Mouse (Mus musculus): ENCODE measurements around the gene Lsm4. TPM values are rescaled to one million over a fixed set of nuclear protein-coding genes. Genes with fewer than 3 reads are reported as not detected.

The Lsm4 gene
- total and polyA plus RNA-seq, 3 experiments, result 143 to 240 (median 168) TPM

DNA sequence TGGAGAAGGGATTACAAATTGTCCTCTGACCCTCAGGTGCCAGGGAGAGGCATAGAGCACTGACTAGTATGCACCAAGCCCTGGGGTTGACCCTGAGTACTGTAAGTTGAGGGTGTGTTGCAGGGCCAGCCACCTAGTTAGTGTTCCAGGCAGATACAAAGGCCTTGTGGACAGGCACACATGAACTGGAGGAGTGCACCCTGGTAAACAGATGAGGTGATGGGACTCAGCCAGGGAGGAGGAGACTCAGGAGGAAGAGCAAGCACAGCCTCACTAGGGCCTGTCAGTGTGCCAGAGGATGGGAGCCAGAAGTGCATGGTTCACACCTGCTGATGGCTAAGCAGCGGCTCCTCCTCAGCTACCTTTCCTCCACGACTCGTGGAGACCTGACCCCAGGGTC, 7.0 kb downstream of the Lsm4 start:
- in situ Hi-C loops (cut with MboI; ENCODE audit: low pct_ligation_motif_present, low pct_unique_long_range_greater_than_20kb, low sequenced_read_pairs) (no loop called here), dilution Hi-C loops (cut with MboI; ENCODE audit: extremely low pct_ligation_motif_present, extremely low pct_unique_long_range_greater_than_20kb, low sequenced_read_pairs) (no loop called here)
- Histone ChIP-seq H3K9ac (ENCODE audit: insufficient read depth, low read depth) (no peak overlapping the region), H3K4me3 (replicated peaks in 1 of 3; ENCODE audit: low read depth in 2 of 3, low read length in 2 of 3, poor library complexity in 1 of 3) (no peak overlapping the region), H3K4me2 (ENCODE audit: insufficient read depth, low read depth, poor library complexity, severe bottlenecking) (no peak overlapping the region), H3K27ac (ENCODE audit: insufficient read depth, low read depth) (no peak overlapping the region), H3K79me2 (replicated peaks; ENCODE audit: control insufficient read depth, extremely low read depth, insufficient read depth, poor library complexity, severe bottlenecking) (peaks cover 4% of the 10 kb centered on the region; the same call in 1 of the 2 replicates), H3K9me3 (replicated peaks; ENCODE audit: low read length) (no peaks in the 10 kb centered on the region), H3K36me3 (replicated peaks in 1 of 2; ENCODE audit: control insufficient read depth in 1 of 2, insufficient read depth in 1 of 2, low read length in 1 of 2) (peaks cover 42 to 44% of the 10 kb centered on the region in 2 experiments), H3K27me3 (replicated peaks) (no peaks in the 10 kb centered on the region), H3K4me1 (ENCODE audit: control insufficient read depth in 1 of 2, insufficient read depth in 2 of 2) (peaks cover 22 to 87% of the 10 kb centered on the region in 2 experiments)
- no peak for DNase-seq (ENCODE audit: extremely low read depth)
- TF ChIP-seq ZKSCAN1 (IDR thresholded peaks at IDR 0.05; ENCODE audit: borderline replicate concordance, low read depth, low read length) (no peak), MAX (IDR thresholded peaks at IDR 0.05; ENCODE audit: low read length) (no peak), ETS1 (conservative IDR thresholded peaks at IDR 0.05; ENCODE audit: low read depth, low read length) (no peak), POLR2A (IDR thresholded peaks at IDR 0.05; ENCODE audit: low read depth, low read length) (no peak), BHLHE40 (IDR thresholded peaks at IDR 0.05; ENCODE audit: low read depth, low read length) (no peak), KAT2A (IDR thresholded peaks at IDR 0.05; ENCODE audit: insufficient replicate concordance, low read length) (no peak), TBP (conservative IDR thresholded peaks at IDR 0.05; ENCODE audit: low read depth, low read length) (no peak), RAD21 (IDR thresholded peaks at IDR 0.05; ENCODE audit: low read depth, low read length) (no peak)

DNA sequence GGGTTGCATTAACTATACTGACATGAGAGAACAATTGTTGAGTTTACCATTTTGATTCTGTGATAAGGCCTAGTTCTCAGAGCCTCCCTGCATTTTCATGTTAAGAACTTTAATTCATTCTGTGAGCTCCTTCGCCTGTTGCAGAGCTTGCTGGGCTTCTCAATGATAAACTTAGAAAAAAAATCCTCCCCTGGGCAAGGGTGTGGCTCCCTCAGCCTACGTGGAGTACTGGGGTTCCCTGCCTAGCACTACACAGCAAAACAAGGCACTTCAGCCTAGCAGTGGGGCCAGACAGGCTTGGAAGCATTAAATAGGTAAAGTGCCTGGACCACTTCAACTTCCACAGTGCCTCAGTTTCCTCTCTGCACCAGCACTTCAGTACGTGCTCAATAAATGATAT, 8.4 kb downstream of the Lsm4 start:
- Histone ChIP-seq H3K4me1 (ENCODE audit: control insufficient read depth in 1 of 2, insufficient read depth in 2 of 2) (peaks cover 9 to 73% of the 10 kb centered on the region in 2 experiments), H3K79me2 (replicated peaks; ENCODE audit: control insufficient read depth, extremely low read depth, insufficient read depth, poor library complexity, severe bottlenecking) (no peaks in the 10 kb centered on the region), H3K9me3 (replicated peaks; ENCODE audit: low read length) (no peaks in the 10 kb centered on the region), H3K9ac (ENCODE audit: insufficient read depth, low read depth) (no peak overlapping the region), H3K4me3 (replicated peaks in 1 of 3; ENCODE audit: low read depth in 2 of 3, low read length in 2 of 3, poor library complexity in 1 of 3) (no peak overlapping the region), H3K27ac (ENCODE audit: insufficient read depth, low read depth) (no peak overlapping the region), H3K4me2 (ENCODE audit: insufficient read depth, low read depth, poor library complexity, severe bottlenecking) (no peak overlapping the region), H3K36me3 (replicated peaks in 1 of 2; ENCODE audit: control insufficient read depth in 1 of 2, insufficient read depth in 1 of 2, low read length in 1 of 2) (peaks cover 37 to 38% of the 10 kb centered on the region in 2 experiments), H3K27me3 (replicated peaks) (no peaks in the 10 kb centered on the region)
- in situ Hi-C loops (cut with MboI; ENCODE audit: low pct_ligation_motif_present, low pct_unique_long_range_greater_than_20kb, low sequenced_read_pairs) (no loop called here), dilution Hi-C loops (cut with MboI; ENCODE audit: extremely low pct_ligation_motif_present, extremely low pct_unique_long_range_greater_than_20kb, low sequenced_read_pairs) (no loop called here)
- no peak for DNase-seq (ENCODE audit: extremely low read depth)
- TF ChIP-seq JUND (conservative IDR thresholded peaks at IDR 0.05; ENCODE audit: low read depth, low read length) (no peak), MEF2A (IDR thresholded peaks at IDR 0.05; ENCODE audit: borderline replicate concordance, low read depth, low read length) (no peak)

DNA sequence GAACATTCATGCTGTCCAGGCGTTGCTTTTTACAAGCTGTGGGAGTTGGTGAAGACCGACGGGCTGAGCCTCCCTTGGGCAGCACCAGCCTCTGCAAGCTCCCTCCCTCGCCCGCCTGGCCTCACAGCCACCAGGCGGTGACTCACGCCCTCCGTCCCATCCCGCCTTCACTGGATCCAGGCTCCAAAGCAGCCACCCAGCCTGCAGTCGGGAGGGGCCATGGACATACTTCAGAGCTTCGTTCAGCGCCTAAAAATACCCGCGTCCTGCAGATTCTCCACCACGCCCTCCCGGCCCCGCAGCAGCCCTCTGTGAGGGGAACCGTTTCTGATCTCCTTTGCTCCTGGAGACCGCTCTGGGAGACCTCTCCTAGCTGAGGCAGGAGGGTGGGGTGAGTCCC, 9.1 kb downstream of the Lsm4 start:
- peaks cover 8 to 65% of the 10 kb centered on the region in 2 experiments for H3K4me1 ChIP-seq (ENCODE audit: control insufficient read depth in 1 of 2, insufficient read depth in 2 of 2)
- peaks cover 34 to 36% of the 10 kb centered on the region in 2 experiments for H3K36me3 ChIP-seq (replicated peaks in 1 of 2; ENCODE audit: control insufficient read depth in 1 of 2, insufficient read depth in 1 of 2, low read length in 1 of 2)
- no peak overlapping the region for H3K4me3 ChIP-seq (replicated peaks in 1 of 3; ENCODE audit: low read depth in 2 of 3, low read length in 2 of 3, poor library complexity in 1 of 3)
- no peak for TF ChIP-seq ZKSCAN1 (IDR thresholded peaks at IDR 0.05; ENCODE audit: borderline replicate concordance, low read depth, low read length)
- TF ChIP-seq ZNF384 (IDR thresholded peaks at IDR 0.05; ENCODE audit: low read depth, low read length), result no peak
- no peak for TF ChIP-seq GABPA (IDR thresholded peaks at IDR 0.05; ENCODE audit: insufficient replicate concordance, low read depth, low read length)
- TF ChIP-seq IRF4 (IDR thresholded peaks at IDR 0.05; ENCODE audit: low read depth, low read length), result no peak
- no peak for TF ChIP-seq MAZ (IDR thresholded peaks at IDR 0.05; ENCODE audit: low read depth, low read length)
- no peak for TF ChIP-seq MEF2A (IDR thresholded peaks at IDR 0.05; ENCODE audit: borderline replicate concordance, low read depth, low read length)
- no peak for TF ChIP-seq CTCF (conservative IDR thresholded peaks at IDR 0.05 in 1 of 2, IDR thresholded peaks at IDR 0.05 in 1 of 2; ENCODE audit: low read depth in 2 of 2, low read length in 2 of 2)
- TF ChIP-seq BHLHE40 (IDR thresholded peaks at IDR 0.05; ENCODE audit: low read depth, low read length), result no peak
- no peaks in the 10 kb centered on the region for H3K27me3 ChIP-seq (replicated peaks)
- H3K79me2 ChIP-seq (replicated peaks; ENCODE audit: control insufficient read depth, extremely low read depth, insufficient read depth, poor library complexity, severe bottlenecking), result no peaks in the 10 kb centered on the region
- H3K9ac ChIP-seq (ENCODE audit: insufficient read depth, low read depth), result no peak overlapping the region
- H3K9me3 ChIP-seq (replicated peaks; ENCODE audit: low read length), result no peaks in the 10 kb centered on the region
- DNase-seq (ENCODE audit: extremely low read depth), result no peak
- H3K27ac ChIP-seq (ENCODE audit: insufficient read depth, low read depth), result no peak overlapping the region
- in situ Hi-C loops (cut with MboI; ENCODE audit: low pct_ligation_motif_present, low pct_unique_long_range_greater_than_20kb, low sequenced_read_pairs) (no loop called here), dilution Hi-C loops (cut with MboI; ENCODE audit: extremely low pct_ligation_motif_present, extremely low pct_unique_long_range_greater_than_20kb, low sequenced_read_pairs) (no loop called here)
- no peak overlapping the region for H3K4me2 ChIP-seq (ENCODE audit: insufficient read depth, low read depth, poor library complexity, severe bottlenecking)
